Mouse (Mus musculus) natural killer cell, adult 2 months (primary cell): ENCODE data around the gene Fancd2os.

Source experiments
- DNase-seq, 2 experiments: peaks; one replicate each; pipeline ENCODE4 v3.0.0; 2022; ENCODE audit warnings: low spot score in 2 of 2

The Fancd2os gene

GRCm38 (mm10) chr6:113605224-113605545, 4.7 kb upstream of the Fancd2os start:
- no peak for DNase-seq

- peak; percentile 75 to 82 for DNase-seq
Observed at GRCm38 (mm10) chr6:113604432-113605223, 4.1 kb upstream of the Fancd2os start, which contains the start of gene Brk1. Gene Brk1 (plus strand): TSS chr6:113604772.

- peak in 1 of 2 experiments; percentile 10 for DNase-seq
Observed at GRCm38 (mm10) chr6:113603993-113604392, 3.5 kb upstream of the Fancd2os start.

- no peak for DNase-seq
Observed at GRCm38 (mm10) chr6:113602821-113603220, 2.3 kb upstream of the Fancd2os start.

GRCm38 (mm10) chr6:113599833-113600232, 682 bp downstream of the Fancd2os start:
- no peak for DNase-seq

- DNase-seq: no peak
Observed at GRCm38 (mm10) chr6:113597945-113598344, 2.6 kb downstream of the Fancd2os start.

- DNase-seq: no peak
Observed at GRCm38 (mm10) chr6:113592637-113593036, 7.9 kb downstream of the Fancd2os start.

- DNase-seq: no peak
Observed at GRCm38 (mm10) chr6:113586466-113587183, 13.9 kb downstream of the Fancd2os start.

GRCm38 (mm10) chr6:113585065-113585464, 15.4 kb downstream of the Fancd2os start:
- no peak for DNase-seq

- no peak for DNase-seq
Observed at GRCm38 (mm10) chr6:113583023-113583422, 17.5 kb downstream of the Fancd2os start.

GRCm38 (mm10) chr6:113579306-113579705, 21.2 kb downstream of the Fancd2os start:
- DNase-seq: no peak

GRCm38 (mm10) chr6:113576044-113576443, 24.5 kb downstream of the Fancd2os start:
- no peak for DNase-seq

- no peak for DNase-seq
Observed at GRCm38 (mm10) chr6:113564557-113564956, 36.0 kb downstream of the Fancd2os start.

GRCm38 (mm10) chr6:113559736-113560135, 40.8 kb downstream of the Fancd2os start:
- no peak for DNase-seq
